Mouse (Mus musculus): ENCODE measurements around the gene Tex14. TPM values are rescaled to one million over a fixed set of nuclear protein-coding genes. Genes with fewer than 3 reads are reported as not detected.
"Not testable (repeated sequence)": the region's sequence is repeated elsewhere in the genome, so short reads cannot be mapped to it uniquely, and the experiment has no call there.

Tex14 gene
- polyA plus RNA-seq, 1 experiment: 0.39 TPM

GRCm38 (mm10) chr11:87455984-87456383 lies 51.1 kb downstream of the Tex14 start:
- peaks cover 4% of the 10 kb centered on the region; the same call in 1 of the 2 replicates for H3K4me1 ChIP-seq (ENCODE audit: control insufficient read depth, insufficient read depth, low read length)
- 78% methylated on average over 4 of the region's 4 CpGs for WGBS
- TF ChIP-seq POLR2A (IDR thresholded peaks at IDR 0.05; ENCODE audit: borderline replicate concordance, extremely low read depth, low read depth, low read length) (no peak), CTCF (IDR thresholded peaks at IDR 0.05; ENCODE audit: insufficient read depth, low read length) (no peak)
- no peak overlapping the region for H3K4me3 ChIP-seq (replicated peaks; ENCODE audit: extremely low read depth, low read depth, low read length)
- no peak for DNase-seq

GRCm38 (mm10) chr11:87460566-87460965 lies 55.7 kb downstream of the Tex14 start:
- WGBS: 95% methylated on average over 6 of the region's 6 CpGs

GRCm38 (mm10) chr11:87461780-87462460 lies 57.1 kb downstream of the Tex14 start:
- DNase-seq: peak; percentile 76
- H3K4me3 ChIP-seq (replicated peaks; ENCODE audit: extremely low read depth, low read depth, low read length): peak overlapping the region; percentile 1
- WGBS: 1% methylated on average over 25 of the region's 58 CpGs
- H3K4me1 ChIP-seq (ENCODE audit: control insufficient read depth, insufficient read depth, low read length): not testable (repeated sequence)

More at GRCm38 (mm10) chr11:87460566-87460965, 55.7 kb downstream of the Tex14 start:
- Histone ChIP-seq H3K4me3 (replicated peaks; ENCODE audit: extremely low read depth, low read depth, low read length) (no peak overlapping the region), H3K4me1 (ENCODE audit: control insufficient read depth, insufficient read depth, low read length) (peaks cover 2% of the 10 kb centered on the region)
- TF ChIP-seq CTCF (IDR thresholded peaks at IDR 0.05; ENCODE audit: insufficient read depth, low read length): no peak
- TF ChIP-seq POLR2A (IDR thresholded peaks at IDR 0.05; ENCODE audit: borderline replicate concordance, extremely low read depth, low read depth, low read length): no peak
- DNase-seq: no peak

- Histone ChIP-seq H3K4me3 (replicated peaks; ENCODE audit: extremely low read depth, low read depth, low read length) (no peak overlapping the region), H3K4me1 (ENCODE audit: control insufficient read depth, insufficient read depth, low read length) (peaks cover 4% of the 10 kb centered on the region)
- no peak for TF ChIP-seq CTCF (IDR thresholded peaks at IDR 0.05; ENCODE audit: insufficient read depth, low read length)
- TF ChIP-seq POLR2A (IDR thresholded peaks at IDR 0.05; ENCODE audit: borderline replicate concordance, extremely low read depth, low read depth, low read length): no peak
- 10% methylated on average over 9 of the region's 9 CpGs for WGBS
- DNase-seq: no peak
Observed at GRCm38 (mm10) chr11:87462461-87463242, 57.8 kb downstream of the Tex14 start.

- DNase-seq: no peak
- TF ChIP-seq CTCF (IDR thresholded peaks at IDR 0.05; ENCODE audit: insufficient read depth, low read length) (no peak), POLR2A (IDR thresholded peaks at IDR 0.05; ENCODE audit: borderline replicate concordance, extremely low read depth, low read depth, low read length) (no peak)
- 57% methylated on average over 5 of the region's 5 CpGs for WGBS
Observed at GRCm38 (mm10) chr11:87463243-87463540, 58.3 kb downstream of the Tex14 start.

GRCm38 (mm10) chr11:87463792-87464430 lies 59.0 kb downstream of the Tex14 start:
- 82% methylated on average over 4 of the region's 4 CpGs for WGBS
- not testable (repeated sequence) for DNase-seq; H3K4me3 ChIP-seq (replicated peaks; ENCODE audit: extremely low read depth, low read depth, low read length); H3K4me1 ChIP-seq (ENCODE audit: control insufficient read depth, insufficient read depth, low read length)

More at GRCm38 (mm10) chr11:87463243-87463540, 58.3 kb downstream of the Tex14 start:
- Histone ChIP-seq H3K4me3 (replicated peaks; ENCODE audit: extremely low read depth, low read depth, low read length) (no peak overlapping the region), H3K4me1 (ENCODE audit: control insufficient read depth, insufficient read depth, low read length) (peaks cover 7% of the 10 kb centered on the region)

GRCm38 (mm10) chr11:87465990-87466593 lies 61.2 kb downstream of the Tex14 start:
- TF ChIP-seq POLR2A (IDR thresholded peaks at IDR 0.05; ENCODE audit: borderline replicate concordance, extremely low read depth, low read depth, low read length): no peak
- TF ChIP-seq CTCF (IDR thresholded peaks at IDR 0.05; ENCODE audit: insufficient read depth, low read length): no peak
- DNase-seq: no peak
- H3K4me3 ChIP-seq (replicated peaks; ENCODE audit: extremely low read depth, low read depth, low read length): no peak overlapping the region
- WGBS: 64% methylated on average over 6 of the region's 6 CpGs
- peaks cover 9% of the 10 kb centered on the region for H3K4me1 ChIP-seq (ENCODE audit: control insufficient read depth, insufficient read depth, low read length)

GRCm38 (mm10) chr11:87467491-87468277 lies 62.8 kb downstream of the Tex14 start:
- no peak for TF ChIP-seq CTCF (IDR thresholded peaks at IDR 0.05; ENCODE audit: insufficient read depth, low read length)
- no peak for TF ChIP-seq POLR2A (IDR thresholded peaks at IDR 0.05; ENCODE audit: borderline replicate concordance, extremely low read depth, low read depth, low read length)
- no peak overlapping the region for H3K4me3 ChIP-seq (replicated peaks; ENCODE audit: extremely low read depth, low read depth, low read length)
- H3K4me1 ChIP-seq (ENCODE audit: control insufficient read depth, insufficient read depth, low read length): peaks cover 9% of the 10 kb centered on the region
- WGBS: 27% methylated on average over 19 of the region's 19 CpGs
- DNase-seq: no peak

GRCm38 (mm10) chr11:87468278-87468655 lies 63.4 kb downstream of the Tex14 start:
- no peak overlapping the region for H3K4me3 ChIP-seq (replicated peaks; ENCODE audit: extremely low read depth, low read depth, low read length)
- 29% methylated on average over 7 of the region's 7 CpGs for WGBS
- TF ChIP-seq CTCF (IDR thresholded peaks at IDR 0.05; ENCODE audit: insufficient read depth, low read length) (no peak), POLR2A (IDR thresholded peaks at IDR 0.05; ENCODE audit: borderline replicate concordance, extremely low read depth, low read depth, low read length) (no peak)

More at GRCm38 (mm10) chr11:87468278-87468655, 63.4 kb downstream of the Tex14 start:
- H3K4me1 ChIP-seq (ENCODE audit: control insufficient read depth, insufficient read depth, low read length): peaks cover 9% of the 10 kb centered on the region
- DNase-seq: no peak
